Mouse (Mus musculus) bone marrow macrophage, adult 2 months (primary cell): ENCODE results near the gene Cebpz. TPM values are rescaled to one million over a fixed set of nuclear protein-coding genes. Genes with fewer than 3 reads are reported as not detected.
A peak's percentile ranks its signal among the peaks of the same experiment; 100 is the strongest.

ENCODE experiments used
- H3K27ac ChIP-seq: 2 replicates; pipeline ENCODE4 v1.5.1; 2012; ENCODE audit warnings: low read depth, low read length; ENCODE audit not compliant: insufficient read depth
- H3K4me1 ChIP-seq: 2 replicates; pipeline ENCODE4 v1.6.1; 2012; ENCODE audit warnings: low read length; ENCODE audit not compliant: control insufficient read depth, insufficient read depth
- H3K4me3 ChIP-seq: 2 replicates; pipeline ENCODE4 v1.5.1; 2012; ENCODE audit warnings: mild to moderate bottlenecking, low read length, moderate library complexity; ENCODE audit not compliant: insufficient read depth
- CTCF ChIP-seq: IDR thresholded peaks from 2 replicates; pipeline ENCODE4 v1.5.1; 2012; ENCODE audit warnings: low read depth, mild to moderate bottlenecking, low read length, moderate library complexity
- POLR2A ChIP-seq: IDR thresholded peaks from 2 replicates; pipeline ENCODE4 v1.6.1; 2012; ENCODE audit warnings: mild to moderate bottlenecking, low read depth, low read length, borderline replicate concordance
- polyA plus RNA-seq: library from polyadenylated mRNA; stranded (reverse); fragments of >200 nt; gene quantifications from 2 replicates; pipeline ENCODE4 v1.2.4, GENCODE M21; 2012; ENCODE audit not compliant: missing spikeins, insufficient read depth, insufficient read length

Gene Cebpz
- polyA plus RNA-seq, 1 experiment, result 20.7 TPM

DNA sequence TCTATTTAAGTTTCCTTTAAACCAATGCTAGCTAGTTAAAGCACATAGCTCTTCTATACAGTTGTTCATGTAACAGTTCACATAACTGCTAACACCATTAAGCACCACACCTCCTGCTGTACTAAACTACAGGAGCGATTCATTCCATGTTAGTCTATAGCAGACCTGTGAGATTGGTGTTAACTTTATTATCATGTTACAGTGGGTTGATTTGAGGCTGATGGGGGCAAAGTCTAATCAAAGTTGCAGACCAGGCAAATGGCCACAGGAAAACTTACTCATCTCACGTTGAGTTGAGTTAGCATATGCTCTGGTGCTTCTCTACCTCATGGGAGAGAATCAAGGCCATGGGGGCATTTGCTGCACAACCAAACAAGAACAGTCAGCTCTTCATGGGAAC, 27.5 kb downstream of the Cebpz start:
- H3K4me3 ChIP-seq, result no peak overlapping the region
- H3K4me1 ChIP-seq, result no peaks in the 10 kb centered on the region
- TF ChIP-seq POLR2A (no peak), CTCF (no peak)
- H3K27ac ChIP-seq, result no peak overlapping the region

DNA sequence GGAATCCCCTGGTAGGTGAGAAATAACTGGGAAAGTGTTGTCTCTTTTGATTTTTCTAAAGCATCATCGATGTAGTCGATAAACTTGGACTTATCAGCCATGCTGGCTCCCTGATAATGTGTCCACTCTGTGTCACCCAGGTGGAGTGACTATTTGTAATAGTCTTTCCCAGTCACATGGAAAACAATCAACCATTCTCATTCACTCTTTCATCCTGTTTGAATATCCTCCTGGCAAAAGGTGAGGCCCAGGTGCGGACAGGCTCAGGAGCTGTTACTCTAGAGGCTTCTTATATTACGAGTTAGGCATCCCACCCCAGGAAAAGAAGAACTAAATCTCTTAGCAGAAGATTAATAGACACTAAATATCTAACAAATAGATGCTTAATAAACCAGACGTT, 30.0 kb downstream of the Cebpz start, which contains the start of gene Sult6b1:
Gene Sult6b1 (minus strand): TSS at position 101 of the 400 bp plus-strand sequence.
- no peak within 1 kb of the TSS for H3K4me3 ChIP-seq
- H3K4me1 ChIP-seq, result 0 out of 2 replicates have a peak, but pooled peaks cover 2% of the 10 kb centered on the region
- H3K27ac ChIP-seq, result no peak within 1 kb of the TSS
- TF ChIP-seq POLR2A (no peak), CTCF (no peak)

- no peak for TF ChIP-seq CTCF
- no peak for TF ChIP-seq POLR2A
These were observed 33.7 kb downstream of the Cebpz start for GRCm38 (mm10) chr17:78903158-78903557.

GRCm38 (mm10) chr17:78895394-78895793, 41.5 kb downstream of the Cebpz start:
- Histone ChIP-seq H3K4me1 (peaks cover 7% of the 10 kb centered on the region), H3K4me3 (peak overlapping the region; percentile 40), H3K27ac (no peak overlapping the region)
- TF ChIP-seq CTCF (peak; percentile 76), POLR2A (no peak)

More at GRCm38 (mm10) chr17:78903158-78903557, 33.7 kb downstream of the Cebpz start:
- H3K27ac ChIP-seq, result no peak overlapping the region
- H3K4me1 ChIP-seq, result 0 out of 2 replicates have a peak, but pooled peaks cover 2% of the 10 kb centered on the region
- H3K4me3 ChIP-seq, result no peak overlapping the region

- Histone ChIP-seq H3K27ac (no peak overlapping the region), H3K4me1 (peaks cover 10% of the 10 kb centered on the region), H3K4me3 (no peak overlapping the region)
- no peak for TF ChIP-seq CTCF
- no peak for TF ChIP-seq POLR2A
These were observed 41.9 kb downstream of the Cebpz start for GRCm38 (mm10) chr17:78894991-78895390.

GRCm38 (mm10) chr17:78891020-78891419, 45.8 kb downstream of the Cebpz start:
- Histone ChIP-seq H3K4me3 (no peak overlapping the region), H3K27ac (peak overlapping the region; percentile 18)
- TF ChIP-seq CTCF (no peak), POLR2A (no peak)

GRCm38 (mm10) chr17:78889184-78889583, 47.7 kb downstream of the Cebpz start:
- H3K27ac ChIP-seq, result no peak overlapping the region
- H3K4me3 ChIP-seq, result no peak overlapping the region
- TF ChIP-seq POLR2A, result no peak
- TF ChIP-seq CTCF, result no peak
- H3K4me1 ChIP-seq, result peaks cover 7% of the 10 kb centered on the region

More at GRCm38 (mm10) chr17:78891020-78891419, 45.8 kb downstream of the Cebpz start:
- peaks cover 10% of the 10 kb centered on the region for H3K4me1 ChIP-seq

DNA sequence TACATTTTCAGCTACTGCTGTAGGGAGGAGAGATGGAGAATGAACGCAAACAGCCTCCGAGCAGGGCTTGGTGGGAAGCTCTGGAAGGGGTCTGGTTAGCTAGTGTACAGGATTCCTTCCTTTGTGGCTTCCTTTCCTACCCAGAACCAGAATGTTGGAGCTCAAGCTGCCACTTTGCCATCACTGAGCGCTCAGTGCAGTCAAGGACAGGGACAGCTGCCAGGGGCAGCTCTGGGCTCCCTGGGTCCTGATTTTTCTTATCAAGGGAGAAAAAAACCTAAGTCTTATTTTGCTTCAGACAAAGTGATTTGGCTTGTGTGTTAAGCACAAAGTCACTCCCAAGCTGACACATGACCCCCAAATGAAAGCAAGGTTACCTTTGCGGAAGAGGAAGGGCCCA, 48.3 kb downstream of the Cebpz start:
- TF ChIP-seq POLR2A, result no peak
- TF ChIP-seq CTCF, result no peak

DNA sequence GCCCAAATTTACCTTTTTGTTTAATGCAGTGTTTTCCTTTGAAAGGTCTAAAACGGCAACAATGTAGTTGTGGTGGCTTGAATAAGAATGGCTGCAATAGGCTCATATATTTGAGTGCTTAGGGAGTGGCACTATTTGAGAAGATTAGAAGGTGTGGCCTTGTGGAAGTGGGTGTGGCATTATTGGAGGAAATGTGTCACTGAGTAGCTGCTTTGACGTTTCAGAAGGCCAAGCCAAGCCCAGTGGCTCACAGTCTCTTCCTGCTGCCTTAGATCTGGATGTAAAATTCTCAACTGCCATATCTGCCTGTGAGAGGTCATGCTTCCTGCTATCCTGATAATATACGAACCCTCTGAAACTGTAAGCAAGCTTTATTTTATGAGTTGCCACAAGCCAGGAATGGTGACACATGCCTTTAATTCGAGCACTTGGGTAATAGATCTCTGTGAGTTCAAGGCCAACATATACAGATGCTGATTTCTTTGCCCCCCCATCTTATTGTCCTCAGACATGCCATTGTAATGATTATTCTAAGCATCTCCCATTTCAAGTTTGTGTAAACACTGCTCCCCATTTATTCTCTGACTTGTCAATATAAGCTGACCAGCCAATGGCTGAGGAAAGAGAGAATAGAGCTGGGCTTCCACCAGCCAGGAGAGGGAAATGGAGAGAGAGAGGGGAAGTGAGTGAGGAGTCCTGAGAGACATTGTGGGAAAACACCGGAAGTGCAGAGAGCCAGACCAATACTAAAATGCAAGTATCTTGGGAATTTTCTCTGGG, 51.4 kb downstream of the Cebpz start:
- peaks cover 10% of the 10 kb centered on the region for H3K4me1 ChIP-seq
- TF ChIP-seq CTCF (no peak), POLR2A (no peak)
- H3K27ac ChIP-seq, result no peak overlapping the region
- no peak overlapping the region for H3K4me3 ChIP-seq

More for the DNA sequence above, 48.3 kb downstream of the Cebpz start:
- Histone ChIP-seq H3K4me1 (peaks cover 7% of the 10 kb centered on the region), H3K4me3 (no peak overlapping the region), H3K27ac (no peak overlapping the region)

DNA sequence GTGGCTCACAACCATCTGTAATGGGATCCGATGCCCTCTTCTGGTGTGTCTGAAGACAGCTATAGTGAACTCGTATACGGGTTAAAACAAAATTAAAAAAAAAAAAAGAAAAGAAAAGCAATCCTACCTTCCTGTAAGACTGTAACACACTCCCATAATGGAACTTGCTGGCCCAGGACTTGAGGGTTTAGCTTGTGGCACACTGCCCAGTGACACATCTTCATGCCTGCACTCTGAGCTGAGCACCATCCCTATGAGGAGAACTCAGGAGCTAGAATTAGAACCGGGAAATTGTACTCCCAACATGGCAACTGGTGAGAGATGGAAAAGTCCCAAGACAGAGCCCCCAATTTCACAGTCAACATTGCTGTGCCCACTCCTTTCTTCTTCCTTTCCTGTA, 53.6 kb downstream of the Cebpz start:
- Histone ChIP-seq H3K27ac (no peak overlapping the region), H3K4me1 (peaks cover 8% of the 10 kb centered on the region), H3K4me3 (no peak overlapping the region)
- no peak for TF ChIP-seq POLR2A
- no peak for TF ChIP-seq CTCF
